Mouse (Mus musculus) lung, postnatal 0 days (tissue): ENCODE data around the gene Fez2.

Experiments used
- CTCF ChIP-seq: IDR thresholded peaks from 2 replicates; pipeline ENCODE4 v1.5.1; 2016; ENCODE audit warnings: antibody characterized with exemption, mild to moderate bottlenecking
- EP300 ChIP-seq: IDR thresholded peaks from 2 replicates; pipeline ENCODE4 v1.6.1; 2016; ENCODE audit warnings: antibody characterized with exemption, mild to moderate bottlenecking, control low read depth

DNA sequence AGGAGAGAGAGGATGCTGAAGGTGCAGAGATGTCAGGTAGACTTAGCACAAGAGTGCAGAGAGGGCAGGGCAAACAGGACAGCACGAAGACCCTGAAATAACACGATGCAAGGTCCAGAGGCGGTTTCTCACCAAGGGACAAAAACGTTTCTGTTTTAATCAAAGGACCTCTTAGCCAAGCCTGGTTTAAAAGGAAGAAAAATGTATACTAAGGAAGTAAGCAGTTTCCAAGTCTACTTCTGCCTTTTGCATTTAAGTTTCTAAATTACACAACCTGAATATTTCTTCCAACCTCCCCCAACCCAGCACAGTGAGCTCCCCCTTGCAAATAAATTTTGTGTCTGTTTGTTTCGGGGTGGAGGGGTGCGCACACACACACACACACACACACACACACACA is 44.8 kb downstream of the Fez2 start:
- no peak for TF ChIP-seq CTCF
- TF ChIP-seq EP300, result no peak
